Mouse (Mus musculus) Patski (cell line): ENCODE results near the gene Scd4. TPM values are rescaled to one million over a fixed set of nuclear protein-coding genes. Genes with fewer than 3 reads are reported as not detected.
A peak's percentile ranks its signal among the peaks of the same experiment; 100 is the strongest.
"Not testable (repeated sequence)": the region's sequence is repeated elsewhere in the genome, so short reads cannot be mapped to it uniquely, and the experiment has no call there.

ENCODE experiments used
- ATAC-seq: fragments of 100-300 bp; one replicate; pipeline ENCODE4 v1.8.0; 2021
- CTCF ChIA-PET: fragments of 350-600 bp; sonication (Branson Sonifier 250); formaldehyde crosslinking; loops from one replicate; lab custom pipeline; 2022; ENCODE audit warnings: inconsistent platforms; lab: Charles Lee
- POLR2A ChIA-PET: fragments of 350-600 bp; sonication (Branson Sonifier 250); formaldehyde crosslinking; loops from one replicate; lab custom pipeline; 2022; ENCODE audit warnings: antibody characterized with exemption, inconsistent platforms; lab: Charles Lee
- DNase-seq: peaks from one replicate; pipeline ENCODE4 v3.0.0-alpha.2; 2011; ENCODE audit warnings: low read depth, low spot score
- H3K27me3 ChIP-seq: fragments of 371-371 bp; one replicate; pipeline ENCODE4 v1.5.1; 2021
- CTCF ChIP-seq: fragments of 100-300 bp; IDR thresholded peaks from one replicate; pipeline ENCODE4 v1.5.1; 2021
- in situ Hi-C: fragments of 300-500 bp; cut with MboI; formaldehyde crosslinking; loops from 3 replicates; pipeline ENCODE4 v1.11.1; 2018; ENCODE audit warnings: low pct_unique_long_range_greater_than_20kb, mixed read lengths
- polyA plus RNA-seq: library from polyadenylated mRNA; unstranded; gene quantifications from one replicate; pipeline ENCODE4 v1.2.3, GENCODE M21; 2021

The Scd4 gene
- polyA plus RNA-seq, 1 experiment from 2014 or later, result 0.09 TPM

DNA sequence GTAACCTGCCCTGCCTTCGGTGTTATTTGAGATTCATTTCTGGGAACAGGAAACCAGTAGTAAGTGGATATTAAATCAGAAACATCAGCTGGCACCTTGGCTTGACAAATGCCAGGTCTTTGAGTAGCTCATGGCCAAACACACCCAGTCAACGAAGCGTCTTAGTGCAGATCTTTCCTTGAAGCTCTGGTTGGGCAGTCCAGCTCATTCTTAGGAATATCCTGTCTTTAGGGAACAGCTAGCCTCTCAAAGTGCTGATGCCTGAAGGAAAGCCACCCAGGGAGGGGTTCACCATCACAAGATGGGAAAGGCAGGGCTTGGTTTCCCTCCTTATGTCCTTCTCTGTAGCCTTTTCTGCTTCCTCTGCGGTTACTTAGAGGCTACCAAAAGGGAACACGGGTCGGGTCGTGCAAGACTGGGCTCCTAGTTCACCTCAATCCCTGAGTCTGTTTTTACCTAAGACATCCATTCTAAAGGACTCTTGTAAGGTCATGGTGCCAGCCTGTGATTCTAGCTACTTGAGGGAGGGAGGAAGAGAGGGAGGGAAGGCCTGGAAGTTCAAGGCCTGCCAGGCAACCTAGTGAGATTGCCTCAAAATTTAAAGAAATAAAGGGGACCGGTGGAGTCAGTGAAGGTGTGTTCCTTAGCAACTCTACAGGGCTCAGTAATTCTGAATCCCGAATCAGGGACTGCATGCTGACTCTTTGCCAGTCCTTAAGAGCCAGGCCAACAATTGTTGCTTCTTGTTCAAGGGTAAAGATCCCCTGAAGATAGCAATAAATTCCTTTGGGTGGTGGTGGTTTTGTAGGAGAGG is 25.6 kb upstream of the Scd4 start:
- ATAC-seq, result no peak
- H3K27me3 ChIP-seq, result no peaks in the 10 kb centered on the region
- POLR2A ChIA-PET, result no interaction called here
- TF ChIP-seq CTCF, result no peak
- CTCF ChIA-PET, result no interaction called here
- in situ Hi-C loops, result no loop called here
- no peak for DNase-seq

DNA sequence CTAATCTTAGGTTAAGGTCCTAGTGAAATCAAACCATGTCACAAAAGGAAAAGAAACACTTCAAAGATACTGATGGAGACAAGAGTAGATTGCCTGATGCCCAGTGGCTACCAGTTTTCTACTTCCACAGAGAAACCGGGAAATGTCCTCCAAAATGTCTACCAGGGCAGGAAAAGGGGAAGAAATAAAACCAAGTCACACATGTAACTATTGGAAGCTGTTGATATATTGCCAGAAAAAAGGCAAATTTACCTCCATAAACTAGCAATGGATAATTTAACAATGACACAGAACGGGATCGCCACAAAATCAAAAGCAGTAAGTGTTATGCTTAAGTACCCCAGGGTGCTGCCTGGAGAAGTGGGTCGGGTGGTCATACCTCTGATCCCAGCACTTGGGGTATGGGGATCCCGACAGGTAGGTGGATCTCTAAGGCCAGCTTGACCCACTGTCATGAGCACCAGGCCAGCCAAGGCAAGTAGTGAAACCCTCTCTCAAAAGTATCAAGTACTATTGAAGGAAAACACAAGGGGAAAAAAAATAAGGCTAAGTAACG is 24.9 kb upstream of the Scd4 start:
- CTCF ChIA-PET, result no interaction called here
- no peaks in the 10 kb centered on the region for H3K27me3 ChIP-seq
- DNase-seq (no peak), ATAC-seq (no peak)
- POLR2A ChIA-PET, result no interaction called here
- TF ChIP-seq CTCF, result no peak
- in situ Hi-C loops, result no loop called here

DNA sequence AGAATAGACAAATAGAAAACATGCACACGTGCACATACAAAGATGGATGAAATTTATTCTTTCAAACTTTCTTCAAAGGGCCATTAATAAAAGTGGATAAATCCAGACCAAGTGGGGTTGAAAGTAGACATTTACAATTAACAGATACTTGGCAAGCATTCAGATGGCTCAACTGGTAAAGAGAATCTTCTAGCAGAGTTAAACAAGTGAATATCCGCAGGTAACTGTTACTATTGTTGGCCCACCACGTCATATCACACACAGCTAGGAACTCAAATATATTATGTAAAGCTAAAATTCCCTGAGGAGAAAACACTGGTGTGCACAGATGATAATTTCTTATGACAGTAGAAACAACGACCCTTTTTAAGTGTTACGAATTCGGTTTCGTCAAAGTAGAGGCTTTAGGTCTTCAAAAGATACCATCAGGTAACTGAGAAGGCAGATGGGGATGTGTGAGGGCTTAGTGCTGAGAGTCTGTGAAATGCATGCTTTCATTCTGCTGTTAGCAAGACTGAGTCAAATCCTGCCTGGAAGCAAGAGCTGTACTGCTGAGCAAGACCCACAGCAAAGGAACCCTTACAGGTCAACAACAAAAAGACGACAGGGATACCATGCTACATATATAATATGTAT is 24.2 kb upstream of the Scd4 start:
- TF ChIP-seq CTCF, result no peak
- ATAC-seq, result no peak
- H3K27me3 ChIP-seq, result no peaks in the 10 kb centered on the region
- in situ Hi-C loops, result no loop called here
- ChIA-PET CTCF (no interaction called here), POLR2A (no interaction called here)
- no peak for DNase-seq

DNA sequence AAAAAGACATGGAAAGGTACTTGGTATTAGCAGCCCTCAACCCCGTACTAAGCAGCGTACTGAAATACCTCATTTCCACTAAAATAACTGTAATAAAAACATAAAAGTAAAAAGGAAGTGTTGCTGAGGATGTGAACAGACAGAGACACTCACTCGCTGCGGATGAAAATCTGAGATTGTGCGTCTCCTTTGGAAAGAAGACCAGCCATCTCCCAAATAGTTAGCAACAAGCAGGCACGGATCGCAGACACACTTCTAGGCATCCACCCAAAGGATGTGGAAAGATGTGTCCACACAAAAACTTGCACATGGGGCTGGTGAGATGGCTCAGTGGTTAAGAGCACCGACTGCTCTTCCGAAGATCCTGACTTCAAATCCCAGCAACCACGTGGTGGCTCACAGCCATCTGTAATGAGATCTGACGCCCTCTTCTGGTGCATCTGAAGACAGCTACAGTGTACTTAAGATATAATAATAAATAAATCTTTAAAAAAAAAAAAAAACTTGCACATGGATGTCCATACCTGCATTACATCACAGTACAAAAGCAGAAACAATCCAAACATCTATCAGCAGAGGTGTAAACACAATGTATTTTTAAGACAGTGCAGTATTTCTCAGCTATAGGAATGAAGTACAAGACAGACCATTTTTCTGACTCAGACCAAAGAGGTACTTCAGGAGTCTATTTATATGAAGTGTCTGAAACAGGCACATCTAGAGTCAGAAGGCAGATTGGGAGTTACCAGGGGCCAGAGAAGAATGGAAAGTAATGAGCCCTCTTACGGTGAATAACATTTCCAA is 23.3 kb upstream of the Scd4 start:
- no peak for DNase-seq
- H3K27me3 ChIP-seq, result no peaks in the 10 kb centered on the region
- in situ Hi-C loops, result no loop called here
- POLR2A ChIA-PET, result no interaction called here
- ATAC-seq, result no peak
- no peak for TF ChIP-seq CTCF
- CTCF ChIA-PET, result no interaction called here

DNA sequence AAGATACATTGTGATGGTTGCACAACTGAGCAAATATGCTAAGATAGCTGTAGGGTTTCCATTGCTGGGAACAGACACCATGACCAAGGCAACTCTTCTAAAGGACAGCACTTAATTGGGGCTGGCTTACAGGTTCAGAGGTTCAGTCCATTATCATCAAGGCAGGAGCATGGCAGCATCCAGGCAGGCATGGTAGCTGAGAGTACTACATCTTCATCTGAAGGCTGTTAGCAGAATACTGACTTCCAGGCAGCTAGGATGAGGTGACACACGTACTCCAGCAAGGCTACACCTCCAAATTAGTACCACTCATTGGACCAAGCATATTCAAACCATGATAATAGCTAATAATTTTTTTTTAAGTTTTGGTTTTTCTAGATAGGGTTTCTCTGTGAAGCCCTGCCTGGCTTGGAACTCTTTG is 22.7 kb upstream of the Scd4 start:
- not testable (repeated sequence) for ATAC-seq, DNase-seq

DNA sequence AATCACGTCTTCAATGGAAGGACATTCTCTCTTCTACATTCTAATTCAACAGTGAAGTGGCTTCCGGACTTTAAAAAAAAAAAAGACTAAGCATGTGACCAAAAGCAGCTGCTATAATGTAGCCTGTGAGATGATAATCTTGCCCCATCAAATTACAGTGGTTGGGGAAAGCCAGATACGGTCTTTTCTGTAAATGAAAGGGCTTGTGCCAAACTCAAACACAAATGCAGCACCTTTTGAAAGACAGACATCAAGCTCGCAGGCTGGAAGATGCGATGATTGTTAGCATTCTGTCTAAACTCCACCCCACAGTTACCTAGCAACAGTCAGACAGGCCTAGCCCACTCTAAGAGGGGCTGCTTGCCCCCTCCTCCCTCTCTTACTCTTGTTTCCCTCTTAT is 22.1 kb upstream of the Scd4 start:
- no peak for ATAC-seq
- H3K27me3 ChIP-seq, result no peaks in the 10 kb centered on the region
- ChIA-PET CTCF (interaction anchor here (1.7 kb wide), 1 partner anchor 11 kb away, joined by 5 read pairs; no protein-coding TSS in a partner anchor), POLR2A (interaction anchor here (0.7 kb wide), 1 partner anchor 174 kb away, joined by 3 read pairs; no protein-coding TSS in a partner anchor)
- in situ Hi-C loops, result no loop called here
- no peak for DNase-seq
- TF ChIP-seq CTCF, result no peak

More for the DNA sequence above, 22.7 kb upstream of the Scd4 start:
- CTCF ChIA-PET, result interaction anchor here (1.7 kb wide), 1 partner anchor 11 kb away, joined by 5 read pairs; no protein-coding TSS in a partner anchor
- H3K27me3 ChIP-seq, POLR2A ChIA-PET, in situ Hi-C loops: not testable (repeated sequence)

DNA sequence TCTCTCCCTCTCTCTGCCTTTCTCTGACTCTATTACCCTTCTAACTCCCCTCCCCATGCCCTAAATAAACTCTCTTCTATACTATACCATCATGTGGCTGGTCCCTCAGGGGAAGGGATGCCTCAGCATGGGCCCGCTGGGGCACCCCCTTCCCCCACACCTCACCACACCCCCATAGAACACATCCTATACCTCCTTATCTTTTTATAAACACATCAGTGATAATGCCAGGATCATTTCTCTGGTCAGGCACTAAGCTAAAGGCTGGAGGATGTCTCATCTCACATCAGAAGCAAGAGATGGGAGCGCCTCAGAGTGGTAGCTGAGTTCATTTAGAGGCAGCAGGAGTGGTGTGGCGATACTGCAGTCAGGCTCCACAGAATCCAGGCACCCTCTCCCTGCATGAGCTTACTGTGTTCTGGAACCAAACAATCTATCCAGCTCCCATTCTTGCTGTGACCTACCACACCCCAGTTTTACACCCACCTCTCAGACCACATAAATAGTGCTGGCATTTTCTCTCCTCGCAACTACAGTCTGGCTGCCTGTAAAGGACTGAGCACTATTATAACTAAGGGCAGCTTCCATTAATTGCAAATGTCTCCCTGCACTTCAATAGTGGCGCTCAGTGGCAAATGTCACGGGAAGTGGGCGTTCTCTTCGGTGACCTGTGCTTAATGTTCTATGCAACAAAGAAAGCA is 21.4 kb upstream of the Scd4 start:
- no peak for TF ChIP-seq CTCF
- ChIA-PET CTCF (interaction anchor here (0.6 to 1.7 kb wide), 2 partner anchors 10 to 13 kb away, joined by 3 to 5 read pairs; no protein-coding TSS in a partner anchor), POLR2A (interaction anchor here (0.6 to 0.7 kb wide), 3 partner anchors 27 to 441 kb away, joined by 3 read pairs; no protein-coding TSS in a partner anchor)
- peaks cover 4% of the 10 kb centered on the region for H3K27me3 ChIP-seq
- DNase-seq, result no peak
- in situ Hi-C loops, result no loop called here
- ATAC-seq, result no peak

DNA sequence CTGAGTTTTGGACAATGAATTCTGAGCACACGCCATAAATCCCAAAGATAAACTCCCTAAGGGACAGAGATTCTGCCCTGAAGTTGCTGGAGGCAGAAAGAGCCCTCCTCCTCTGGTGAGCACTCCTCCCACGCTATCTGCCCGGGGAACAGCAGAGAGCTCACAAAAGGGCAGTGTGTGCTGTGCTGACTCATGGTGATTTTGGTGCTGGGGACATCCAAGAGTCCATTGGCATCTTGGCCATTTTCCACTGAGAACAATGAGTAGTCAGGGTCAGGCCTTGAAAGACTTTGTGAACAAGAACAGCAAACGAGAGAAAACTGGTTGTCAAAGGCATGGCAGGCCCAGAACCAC is 20.9 kb upstream of the Scd4 start:
- peak; percentile 17 for ATAC-seq
- in situ Hi-C loops, result no loop called here
- ChIA-PET POLR2A (interaction anchor here (0.7 kb wide), 1 partner anchor 26 kb away, joined by 3 read pairs; no protein-coding TSS in a partner anchor), CTCF (interaction anchor here (0.6 to 1.7 kb wide), 2 partner anchors 9 to 14 kb away, joined by 3 to 5 read pairs; no protein-coding TSS in a partner anchor)
- DNase-seq, result no peak
- TF ChIP-seq CTCF, result no peak
- peaks cover 4% of the 10 kb centered on the region for H3K27me3 ChIP-seq

DNA sequence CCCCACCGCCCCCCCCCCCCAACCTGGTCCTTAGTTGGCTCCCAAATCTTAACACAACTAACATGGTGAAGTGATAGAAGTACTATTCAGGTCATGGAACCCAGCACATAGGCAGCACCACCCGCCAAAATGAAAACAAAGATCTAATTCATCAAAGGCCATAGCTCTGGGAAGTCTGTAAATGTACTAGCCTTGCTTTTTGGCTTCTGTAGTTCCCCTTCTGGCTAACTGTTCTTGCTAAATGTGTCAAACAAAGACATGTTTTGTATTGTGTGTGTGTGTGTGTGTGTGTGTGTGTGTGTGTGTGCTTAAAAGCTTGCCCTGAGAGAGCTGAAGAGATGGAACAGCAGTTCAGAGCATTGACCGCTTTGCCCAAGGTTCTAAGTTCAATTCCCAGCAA is 19.8 kb upstream of the Scd4 start:
- no peak for TF ChIP-seq CTCF
- ChIA-PET POLR2A (interaction anchor here (0.6 kb wide), 1 partner anchor 49 kb away, joined by 3 read pairs; no protein-coding TSS in a partner anchor), CTCF (interaction anchor here (1.3 to 1.6 kb wide), 2 partner anchors 50 to 106 kb away, joined by 3 read pairs; no protein-coding TSS in a partner anchor)
- DNase-seq (no peak), ATAC-seq (no peak)
- in situ Hi-C loops, result no loop called here
- peaks cover 4% of the 10 kb centered on the region for H3K27me3 ChIP-seq
